Mouse (Mus musculus): ENCODE results near the gene Ccr1l1. TPM values are rescaled to one million over a fixed set of nuclear protein-coding genes. Genes with fewer than 3 reads are reported as not detected.
A peak's percentile ranks its signal among the peaks of the same experiment; 100 is the strongest.

The Ccr1l1 gene
- not detected for total RNA-seq (2021)
- long read RNA-seq, experiment 1: 0 reads
- long read RNA-seq, experiment 2: 0 reads

DNA sequence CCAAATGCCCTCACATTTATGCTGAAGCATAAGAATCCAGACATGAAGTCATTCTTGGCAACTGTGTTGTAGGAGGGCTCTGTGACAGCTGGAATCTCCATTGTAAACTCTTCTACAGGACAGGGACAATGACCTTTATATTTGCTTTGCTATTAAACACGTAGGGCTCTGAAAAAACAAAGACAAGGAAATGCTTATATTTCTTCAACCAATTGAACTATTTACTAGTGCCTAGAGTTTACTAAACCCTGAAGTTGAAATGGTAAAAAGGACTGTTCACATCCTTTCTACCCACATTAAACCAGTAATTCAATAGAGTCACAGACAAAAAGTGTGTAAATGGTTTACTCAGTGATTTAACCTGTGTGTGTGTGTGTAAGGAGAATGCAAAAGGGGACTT lies at the start of gene Ccr1l1:
TSS of gene Ccr1l1 (minus strand) at position 101 of the 400 bp plus-strand sequence.
- Histone ChIP-seq H3K27ac (no peak within 1 kb of the TSS), H3K4me3 (no peak within 1 kb of the TSS)
- no peak for DNase-seq (ENCODE audit: low spot score in 2 of 2)
- no peak for TF ChIP-seq CTCF (conservative IDR thresholded peaks at IDR 0.05)

- Histone ChIP-seq H3K4me3 (no peak within 1 kb of the TSS), H3K27ac (no peak within 1 kb of the TSS)
- DNase-seq (ENCODE audit: low spot score in 2 of 2): no peak
- no peak for TF ChIP-seq CTCF (conservative IDR thresholded peaks at IDR 0.05)
These were observed 43.5 kb upstream of the Ccr1l1 start, which contains the start of gene Ccr3 for GRCm38 (mm10) chr9:124021672-124022071. Gene Ccr3, plus strand, starts transcription at chr9:124021972.

DNA sequence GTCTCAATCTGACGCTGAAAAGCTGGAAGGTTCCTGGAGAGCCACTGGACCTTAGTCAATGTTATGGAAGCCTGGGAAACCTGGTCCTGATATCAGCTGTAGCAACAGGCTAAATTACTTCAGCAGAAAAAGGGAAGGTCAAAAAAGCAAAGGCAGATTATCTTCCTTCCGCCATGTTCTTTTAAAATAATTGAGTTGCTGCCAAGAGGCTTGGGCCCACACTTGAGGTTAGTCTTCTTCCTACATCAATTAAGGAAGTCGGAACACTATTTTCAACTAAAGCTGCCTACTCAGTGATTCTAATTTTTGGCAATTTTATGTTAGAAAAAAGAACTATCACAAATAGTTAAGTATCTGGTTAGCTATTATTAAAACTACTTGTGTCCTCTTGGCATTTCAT lies 41.7 kb upstream of the Ccr1l1 start:
- no peak for TF ChIP-seq CTCF (conservative IDR thresholded peaks at IDR 0.05)
- H3K27ac ChIP-seq: no peak overlapping the region
- no peak for DNase-seq (ENCODE audit: low spot score in 2 of 2)
- no peak overlapping the region for H3K4me3 ChIP-seq

DNA sequence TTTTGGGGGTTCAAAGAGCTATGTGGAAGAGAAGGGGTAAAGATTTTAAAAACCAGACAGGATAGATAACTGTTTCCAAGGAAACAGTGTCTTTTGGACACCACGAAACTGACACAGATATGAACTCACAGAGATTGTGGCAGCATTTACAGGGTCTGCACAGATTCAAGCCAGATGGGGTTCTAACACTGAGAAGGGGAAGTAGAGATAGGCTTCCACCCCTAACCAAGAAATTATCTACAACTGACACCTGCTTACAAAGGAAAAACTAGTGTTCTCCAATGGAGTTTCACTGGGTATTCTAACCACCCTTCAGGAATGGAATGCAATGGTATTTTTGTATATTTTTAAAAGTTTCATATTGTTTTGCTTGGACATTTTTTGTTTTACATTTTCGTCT lies 37.8 kb upstream of the Ccr1l1 start:
- DNase-seq (ENCODE audit: low spot score in 2 of 2): no peak
- no peak overlapping the region for H3K4me3 ChIP-seq
- no peak overlapping the region for H3K27ac ChIP-seq
- TF ChIP-seq CTCF (conservative IDR thresholded peaks at IDR 0.05): no peak

DNA sequence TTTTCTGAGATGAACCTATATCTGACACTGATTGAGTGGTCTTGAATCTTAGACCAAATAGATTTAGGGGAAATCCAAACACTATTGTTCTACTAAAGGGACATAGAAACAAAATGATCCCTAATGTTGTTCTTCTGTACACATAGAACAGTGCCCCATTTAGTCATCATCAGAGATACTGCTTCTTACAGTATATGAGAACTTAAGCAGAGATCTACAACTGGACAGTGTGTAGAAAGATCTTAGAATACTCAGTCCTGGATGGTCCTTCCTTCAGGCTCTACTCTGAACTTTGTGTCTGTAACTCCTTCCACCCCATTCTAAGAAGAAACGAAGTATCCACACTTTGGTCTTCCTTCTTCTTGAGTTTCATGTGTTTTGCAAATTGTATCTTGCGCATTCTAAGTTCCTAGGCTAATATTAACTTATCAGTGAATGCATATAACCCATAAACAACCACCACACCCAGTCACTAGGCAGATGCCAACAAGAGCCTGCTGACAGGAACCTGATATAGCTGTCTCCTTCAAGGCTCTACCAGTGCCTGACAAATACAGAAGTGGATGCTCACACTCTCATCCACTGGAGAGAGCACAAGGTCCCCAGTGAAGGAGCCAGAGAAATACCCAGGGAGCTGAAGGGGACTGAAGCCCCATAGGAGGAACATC lies 36.9 kb upstream of the Ccr1l1 start:
- no peak for TF ChIP-seq CTCF (conservative IDR thresholded peaks at IDR 0.05)
- no peak overlapping the region for H3K27ac ChIP-seq
- no peak for DNase-seq (ENCODE audit: low spot score in 2 of 2)
- no peak overlapping the region for H3K4me3 ChIP-seq

DNA sequence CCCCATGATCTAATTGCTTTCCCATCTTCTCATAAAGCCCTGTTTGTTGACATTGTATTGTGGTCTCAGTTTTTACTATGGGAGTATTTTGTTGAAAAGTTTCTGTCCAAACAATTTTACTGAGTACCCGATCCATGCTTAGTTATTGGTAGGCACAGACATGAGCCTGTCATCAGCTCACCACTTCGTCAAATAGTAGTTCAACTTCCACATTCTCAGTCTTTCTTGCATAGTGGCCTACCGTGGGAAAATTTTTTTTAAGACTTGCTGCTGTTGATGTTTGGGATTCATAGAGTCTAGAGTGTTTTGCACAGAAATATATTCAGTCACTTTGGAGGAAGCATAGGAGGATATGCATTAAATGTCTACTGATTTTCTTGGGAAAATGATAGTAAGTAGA lies 35.1 kb upstream of the Ccr1l1 start:
- Histone ChIP-seq H3K27ac (no peak overlapping the region), H3K4me3 (no peak overlapping the region)
- no peak for DNase-seq (ENCODE audit: low spot score in 2 of 2)
- no peak for TF ChIP-seq CTCF (conservative IDR thresholded peaks at IDR 0.05)

DNA sequence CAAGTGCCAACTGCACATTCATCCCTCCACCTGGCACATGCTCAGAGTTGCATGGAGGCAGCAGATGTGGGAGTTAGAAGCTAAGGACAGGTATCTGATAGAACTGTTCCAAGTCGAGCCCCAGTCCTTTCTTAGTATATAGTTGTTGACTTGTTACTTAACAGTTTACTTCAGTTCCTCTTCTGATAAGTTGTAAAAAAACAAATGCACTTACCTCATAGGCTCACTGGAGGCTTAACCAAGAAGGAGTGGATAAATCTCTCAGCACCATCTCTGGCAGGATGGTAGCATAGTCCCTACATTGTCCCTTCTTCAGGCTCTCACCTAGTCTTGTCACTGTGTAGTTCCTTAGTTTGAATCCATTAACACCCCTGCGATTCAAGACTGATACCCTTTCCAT lies 34.5 kb upstream of the Ccr1l1 start:
- Histone ChIP-seq H3K27ac (no peak overlapping the region), H3K4me3 (no peak overlapping the region)
- DNase-seq (ENCODE audit: low spot score in 2 of 2): no peak
- TF ChIP-seq CTCF (conservative IDR thresholded peaks at IDR 0.05): no peak

DNA sequence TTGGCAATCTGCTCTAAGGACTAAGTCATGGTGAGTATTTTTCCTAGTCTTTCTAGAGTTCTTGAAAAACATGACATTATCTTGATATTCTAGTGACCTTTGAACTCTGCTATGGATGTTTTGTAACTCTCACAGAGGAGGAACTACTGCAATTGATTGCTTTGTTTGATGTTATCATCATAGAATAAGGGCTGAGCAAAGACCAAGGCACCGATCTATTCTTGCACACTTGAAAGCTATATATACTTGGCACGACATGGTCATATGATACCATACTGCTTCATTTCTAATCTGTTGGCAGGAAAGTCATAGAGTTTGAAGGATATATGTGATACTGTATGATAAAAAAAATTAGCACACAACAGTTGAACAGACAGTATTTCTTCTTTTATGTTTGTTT lies 21.6 kb upstream of the Ccr1l1 start:
- DNase-seq (ENCODE audit: low spot score in 2 of 2): no peak
- no peak overlapping the region for H3K27ac ChIP-seq
- no peak overlapping the region for H3K4me3 ChIP-seq
- no peak for TF ChIP-seq CTCF (conservative IDR thresholded peaks at IDR 0.05)

DNA sequence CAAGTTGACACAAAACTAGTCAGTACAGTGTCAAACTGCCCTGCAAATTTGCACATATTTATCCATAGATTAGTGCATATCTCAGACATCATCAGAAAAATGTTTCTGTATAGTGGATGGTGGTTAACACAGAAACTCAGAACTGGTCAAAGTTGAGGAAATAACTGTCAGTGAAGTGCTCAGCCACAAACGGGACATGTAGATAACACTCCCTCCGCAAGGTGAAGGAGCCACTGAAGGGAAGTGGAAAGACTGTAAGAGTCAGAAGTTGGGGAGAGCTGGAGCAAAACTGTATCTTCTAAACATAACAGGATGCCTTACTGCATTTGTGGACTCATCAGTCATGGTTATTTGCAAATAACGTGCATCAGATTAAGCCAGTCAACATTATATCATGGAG lies 19.5 kb upstream of the Ccr1l1 start:
- no peak overlapping the region for H3K27ac ChIP-seq
- no peak for DNase-seq (ENCODE audit: low spot score in 2 of 2)
- no peak overlapping the region for H3K4me3 ChIP-seq
- TF ChIP-seq CTCF (conservative IDR thresholded peaks at IDR 0.05): no peak

DNA sequence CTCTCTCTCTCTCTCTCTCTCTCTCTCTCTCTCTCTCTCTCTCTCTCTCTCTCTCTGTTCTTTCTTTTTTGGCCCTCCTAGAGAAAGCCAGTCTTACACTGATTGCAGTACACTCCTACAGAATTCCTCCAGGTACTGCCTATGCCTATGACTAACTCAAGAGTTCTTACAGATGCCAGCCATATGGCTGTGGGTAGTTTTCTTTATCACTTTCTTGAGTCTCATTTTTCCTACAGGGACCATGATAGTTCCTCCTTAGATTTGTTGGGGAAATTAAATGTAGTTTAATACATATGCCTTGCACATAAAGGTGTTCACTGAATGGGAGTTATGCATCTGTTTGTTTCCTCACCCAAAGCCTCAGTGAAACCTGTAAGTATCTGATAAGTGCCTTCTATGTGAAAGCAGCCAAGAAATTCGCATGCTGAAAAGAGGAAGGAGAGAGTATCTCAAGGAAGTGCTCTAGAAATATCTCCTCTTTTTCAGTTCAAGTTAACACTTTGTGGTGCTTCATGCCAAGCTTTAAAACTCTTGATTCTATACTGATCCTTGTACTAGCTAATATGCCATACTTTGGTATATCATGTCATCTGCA lies 13.2 kb upstream of the Ccr1l1 start:
- Histone ChIP-seq H3K27ac (no peak overlapping the region), H3K4me3 (no peak overlapping the region)
- DNase-seq (ENCODE audit: low spot score in 2 of 2): peak; percentile 9 to 10
- no peak for TF ChIP-seq CTCF (conservative IDR thresholded peaks at IDR 0.05)

DNA sequence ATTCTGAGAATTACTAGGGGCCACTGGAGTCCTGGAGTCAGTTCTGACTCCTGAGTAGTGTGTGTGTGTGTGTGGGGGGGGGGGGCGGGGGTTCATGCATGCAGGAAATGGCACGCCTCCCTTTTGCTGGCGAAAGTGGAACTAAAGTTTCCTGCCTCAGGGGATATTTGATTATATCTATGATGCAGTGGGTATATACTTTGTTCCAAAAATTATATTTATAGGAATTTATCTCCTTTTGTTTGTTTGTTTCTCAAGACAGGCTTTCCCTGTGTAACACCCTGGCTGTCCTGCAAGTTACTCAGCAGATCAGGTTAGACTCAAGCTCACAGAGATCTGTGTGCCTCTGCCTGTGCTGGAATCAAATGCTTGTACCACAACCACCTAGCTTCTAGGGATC lies 11.5 kb upstream of the Ccr1l1 start:
- no peak overlapping the region for H3K4me3 ChIP-seq
- no peak overlapping the region for H3K27ac ChIP-seq
- no peak for DNase-seq (ENCODE audit: low spot score in 2 of 2)
- no peak for TF ChIP-seq CTCF (conservative IDR thresholded peaks at IDR 0.05)

GRCm38 (mm10) chr9:123986217-123986616 lies 8.0 kb upstream of the Ccr1l1 start:
- DNase-seq (ENCODE audit: low spot score in 2 of 2): peak in 1 of 2 experiments; percentile 5
- H3K4me3 ChIP-seq: no peak overlapping the region
- TF ChIP-seq CTCF (conservative IDR thresholded peaks at IDR 0.05): peak; percentile 64
- H3K27ac ChIP-seq: peak overlapping the region; percentile 21; the same call in 1 of the 2 replicates

GRCm38 (mm10) chr9:123984943-123985342 lies 6.7 kb upstream of the Ccr1l1 start:
- Histone ChIP-seq H3K27ac (peak overlapping the region; percentile 21; the same call in 1 of the 2 replicates), H3K4me3 (no peak overlapping the region)
- no peak for TF ChIP-seq CTCF (conservative IDR thresholded peaks at IDR 0.05)
- DNase-seq (ENCODE audit: low spot score in 2 of 2): no peak

DNA sequence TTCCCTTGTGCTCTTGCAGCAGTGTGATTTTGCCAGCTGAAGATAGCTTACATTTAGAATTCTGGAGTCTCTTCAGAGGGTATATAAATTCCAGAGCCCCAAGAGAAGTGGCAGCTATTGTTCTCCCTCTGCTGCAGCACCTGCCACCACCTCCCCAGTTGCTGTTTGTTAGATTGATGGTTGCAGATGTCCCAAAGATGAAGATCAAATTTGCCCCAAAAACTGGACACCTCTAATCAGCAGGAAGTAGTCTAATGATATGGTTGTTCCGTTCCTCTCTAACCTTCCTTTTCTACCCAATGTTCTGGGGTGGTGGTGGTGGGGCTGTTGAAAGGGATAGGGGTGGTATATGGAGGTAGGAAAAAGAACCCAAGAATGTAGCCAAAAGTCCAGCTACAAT lies 4.5 kb upstream of the Ccr1l1 start:
- Histone ChIP-seq H3K27ac (no peak overlapping the region), H3K4me3 (no peak overlapping the region)
- no peak for DNase-seq (ENCODE audit: low spot score in 2 of 2)
- no peak for TF ChIP-seq CTCF (conservative IDR thresholded peaks at IDR 0.05)

All from layer of hippocampus, adult 2 months (tissue).